Mouse (Mus musculus): Measurements from ENCODE around the gene Prss34. TPM values are rescaled to one million over a fixed set of nuclear protein-coding genes. Genes with fewer than 3 reads are reported as not detected.

The Prss34 gene
- total RNA-seq, 2 experiments from 2014 or later: 1.3 to 2.1 TPM

DNA sequence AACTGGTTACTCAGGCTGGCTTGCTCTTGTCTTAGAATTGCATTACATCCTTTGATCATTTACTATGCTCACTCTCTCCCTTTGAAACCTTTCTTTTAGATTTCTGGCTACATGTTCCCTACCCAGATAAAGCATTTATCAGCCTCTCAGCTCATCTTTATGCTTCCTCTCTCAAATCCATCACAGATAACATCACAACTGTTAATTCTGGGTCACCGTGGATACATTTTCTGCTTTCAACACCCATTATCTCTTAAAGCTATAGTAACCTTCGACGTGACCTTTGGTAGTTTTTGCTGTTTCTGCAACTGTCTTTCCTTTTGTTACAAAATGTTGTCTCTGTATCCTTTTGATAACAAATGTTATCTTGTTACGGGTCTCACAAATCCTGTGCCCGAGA, 4.7 kb upstream of the Prss34 start:
- intact Hi-C loops (cut with DNase I): loop anchor here (5.0 kb wide), 1 partner anchor 69 kb away; no protein-coding TSS in a partner anchor
- no peak for DNase-seq

GRCm38 (mm10) chr17:25294111-25294510, 4.1 kb upstream of the Prss34 start:
- no peak for DNase-seq
- intact Hi-C loops (cut with DNase I): loop anchor here (5.0 kb wide), 1 partner anchor 68 kb away; no protein-coding TSS in a partner anchor

- intact Hi-C loops (cut with DNase I): no loop called here
- DNase-seq: no peak
Observed at GRCm38 (mm10) chr17:25308346-25308745, 10.2 kb downstream of the Prss34 start, which contains the start of gene Prss28. TSS of gene Prss28 (plus strand) at chr17:25308646.

- intact Hi-C loops (cut with DNase I): no loop called here
- no peak for DNase-seq
Observed at GRCm38 (mm10) chr17:25318354-25318753, 20.2 kb downstream of the Prss34 start, which contains the start of gene Prss29. TSS of gene Prss29 (plus strand) at chr17:25318654.

DNA sequence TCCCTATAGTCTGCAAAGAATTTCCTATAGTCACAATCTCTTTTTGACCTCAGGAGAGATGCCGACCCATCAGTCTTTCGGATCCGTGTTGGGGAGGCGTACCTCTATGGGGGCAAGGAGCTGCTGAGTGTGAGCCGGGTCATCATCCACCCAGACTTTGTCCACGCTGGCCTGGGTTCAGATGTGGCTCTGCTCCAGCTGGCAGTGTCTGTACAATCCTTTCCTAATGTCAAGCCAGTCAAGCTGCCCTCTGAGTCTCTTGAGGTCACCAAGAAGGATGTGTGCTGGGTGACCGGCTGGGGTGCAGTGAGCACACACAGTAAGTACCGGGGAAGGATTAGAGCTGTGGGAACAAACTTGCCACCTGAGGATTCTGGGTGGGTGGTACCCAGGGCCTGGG, 22.6 kb downstream of the Prss34 start:
- intact Hi-C loops (cut with DNase I): loop anchor here (10.0 kb wide), 1 partner anchor 374 kb away; no protein-coding TSS in a partner anchor

GRCm38 (mm10) chr17:25322930-25323329, 24.7 kb downstream of the Prss34 start:
- DNase-seq: no peak
- intact Hi-C loops (cut with DNase I): loop anchor here (10.0 kb wide), 1 partner anchor 372 kb away; no protein-coding TSS in a partner anchor

More for the DNA sequence above, 22.6 kb downstream of the Prss34 start:
- DNase-seq: no peak

DNA sequence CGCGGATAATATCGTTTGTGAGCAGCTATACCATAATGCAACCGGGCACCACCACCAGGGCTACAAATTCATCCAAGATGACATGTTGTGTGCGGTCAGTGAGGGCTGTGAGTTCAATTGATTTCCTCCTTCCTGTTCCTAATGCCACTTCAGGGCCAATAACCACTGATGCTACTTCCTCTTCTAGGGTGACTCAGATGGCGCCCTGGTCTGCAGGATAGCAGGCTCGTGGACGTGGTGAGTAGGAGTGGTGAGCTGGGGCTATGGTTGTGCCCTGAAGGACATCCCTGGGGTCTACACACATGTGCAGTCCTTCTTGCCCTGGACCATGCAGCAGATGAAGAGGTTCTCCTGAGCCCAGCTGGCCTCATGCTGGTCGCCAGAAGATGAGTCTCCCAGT, 34.1 kb downstream of the Prss34 start:
- intact Hi-C loops (cut with DNase I): loop anchor here (2.0 kb wide), 1 partner anchor 32 kb away; no protein-coding TSS in a partner anchor
- no peak for DNase-seq

DNA sequence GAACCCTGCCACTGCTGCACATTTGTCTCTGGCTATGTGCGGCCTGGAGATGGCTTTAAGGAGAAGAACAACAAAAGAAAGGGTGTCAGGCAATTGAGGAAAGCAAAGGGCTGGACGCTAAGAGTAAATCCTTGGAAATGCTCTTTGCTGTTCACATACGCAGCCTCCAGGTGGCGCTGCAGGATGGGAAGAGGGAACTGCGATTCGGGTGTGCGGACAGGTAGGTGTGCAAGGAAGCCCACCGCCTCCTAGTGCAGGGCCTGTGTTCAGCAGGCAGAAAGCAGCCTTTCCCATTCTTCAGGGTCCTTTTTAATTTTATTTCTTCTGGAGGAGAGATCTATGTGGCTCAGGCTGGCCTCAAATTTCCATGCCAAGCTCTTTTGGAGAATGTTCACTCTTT, 35.7 kb downstream of the Prss34 start:
- intact Hi-C loops (cut with DNase I): loop anchor here (1.0 to 2.0 kb wide), 2 partner anchors 31 to 135 kb away; no protein-coding TSS in a partner anchor
- DNase-seq: peak; percentile 35 to 71

DNA sequence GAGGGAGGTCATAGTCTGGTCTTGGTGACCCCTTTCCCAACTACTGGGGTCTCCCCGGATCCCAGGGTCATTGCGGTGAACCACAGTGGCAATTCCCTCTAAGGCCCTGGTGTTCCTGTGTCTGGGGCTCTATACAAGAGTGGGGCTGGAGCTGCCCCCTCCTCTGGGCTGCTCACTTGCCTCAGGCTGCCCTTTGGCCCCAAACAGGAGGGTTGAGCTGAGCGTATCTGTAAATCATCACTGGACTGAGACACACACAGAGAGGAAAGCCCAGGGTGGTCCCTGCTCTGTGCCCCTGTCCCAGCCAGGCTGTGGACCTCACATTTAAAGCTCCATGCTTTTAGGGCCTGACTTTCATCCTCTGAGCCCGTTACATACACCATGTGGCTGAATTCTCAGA, 40.0 kb downstream of the Prss34 start:
- intact Hi-C loops (cut with DNase I): no loop called here
- no peak for DNase-seq

GRCm38 (mm10) chr17:25340003-25340402, 41.8 kb downstream of the Prss34 start:
- intact Hi-C loops (cut with DNase I): no loop called here

DNA sequence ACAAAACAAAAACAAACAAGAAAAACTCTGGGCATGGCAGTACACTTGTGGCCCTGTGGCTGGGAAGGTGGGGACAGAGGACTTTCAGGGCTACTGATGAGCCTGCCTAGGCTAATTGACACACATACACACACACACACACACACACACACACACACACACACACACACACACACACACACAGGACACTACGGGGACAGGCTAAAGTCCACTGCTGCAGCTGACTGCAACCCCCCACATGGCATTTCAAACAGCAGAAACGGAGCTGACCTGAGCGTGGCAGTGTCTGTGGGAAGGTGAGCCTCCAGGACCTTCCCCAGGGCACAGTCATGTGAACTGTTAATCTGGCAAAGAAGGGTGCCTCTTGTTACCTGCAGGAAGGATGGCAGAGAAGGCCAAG, 43.3 kb downstream of the Prss34 start:
- intact Hi-C loops (cut with DNase I): no loop called here
- no peak for DNase-seq

More at GRCm38 (mm10) chr17:25340003-25340402, 41.8 kb downstream of the Prss34 start:
- DNase-seq: no peak

DNA sequence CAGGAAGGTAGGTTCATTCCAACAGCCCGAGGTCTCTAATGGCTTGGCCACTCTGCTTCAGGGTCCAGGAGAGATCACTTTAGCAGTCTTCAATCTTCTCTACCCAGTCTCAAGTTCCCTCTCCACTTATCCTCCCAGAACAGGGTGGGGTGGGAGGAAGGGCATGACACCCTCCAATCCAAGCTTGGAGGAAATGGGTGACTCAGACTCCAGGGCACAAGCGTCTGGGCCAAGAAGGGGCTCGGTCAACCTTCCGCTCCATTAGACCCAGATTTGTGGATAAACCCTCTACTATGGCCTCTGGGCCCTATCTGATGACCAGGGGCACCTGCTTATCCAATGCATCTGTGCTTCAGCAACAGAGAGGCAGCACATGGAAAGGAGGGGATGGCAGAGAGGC, 47.3 kb downstream of the Prss34 start, which contains the start of gene Tpsab1:
TSS of gene Tpsab1 (minus strand) at position 101 of the 400 bp plus-strand sequence.
- DNase-seq: no peak
- intact Hi-C loops (cut with DNase I): no loop called here

Other genes with a start within 250 kb of the Prss34 start
- 10 to 100 TPM; 42.1 to 42.2 TPM for gene Tmem204, start 214.8 kb upstream of the Prss34 start, total RNA-seq (2021)
- gene Telo2, start 182.4 kb upstream of the Prss34 start, total RNA-seq (2021): 10 to 100 TPM; 15.2 to 16.8 TPM
- 1 to 10 TPM; 1.9 to 4.6 TPM for gene Ptx4, start 177.6 kb upstream of the Prss34 start, total RNA-seq (2021)
- 10 to 100 TPM; 27.7 to 28.8 TPM for gene Clcn7, start 165.0 kb upstream of the Prss34 start, total RNA-seq (2021)
- gene Ccdc154, start 135.9 kb upstream of the Prss34 start, total RNA-seq (2021): under 1 TPM in 1 of 2 experiments, not detected in 1; 0.10 TPM
- not detected for gene Gm38655, start 122.9 kb upstream of the Prss34 start, total RNA-seq (2021)
- 10 to 100 TPM; 18.4 to 18.8 TPM for gene BC003965, start 113.8 kb upstream of the Prss34 start, total RNA-seq (2021)
- gene Unkl, start 110.0 kb upstream of the Prss34 start, total RNA-seq (2021): 10 to 100 TPM in 1 of 2 experiments, 1 to 10 TPM in 1; 10.0 to 10.1 TPM
- gene Gnptg, start 58.3 kb upstream of the Prss34 start, total RNA-seq (2021): 10 to 100 TPM; 11.3 to 13.9 TPM
- 10 to 100 TPM; 12.7 to 13.8 TPM for gene Tsr3, start 58.2 kb upstream of the Prss34 start, total RNA-seq (2021)
- gene Baiap3, start 42.0 kb upstream of the Prss34 start, total RNA-seq (2021): under 1 TPM; 0.27 to 0.34 TPM
- gene Ube2i, start 23.8 kb upstream of the Prss34 start, total RNA-seq (2021): 100 to 1,000 TPM; 166 to 173 TPM
- not detected for gene Prss28, start 10.3 kb downstream of the Prss34 start, total RNA-seq (2021)
- gene Prss29, start 20.3 kb downstream of the Prss34 start, total RNA-seq (2021): not detected
- gene Tpsab1, start 47.2 kb downstream of the Prss34 start, total RNA-seq (2021): 1 to 10 TPM; 2.3 to 2.4 TPM
- gene Tpsb2, start 67.9 kb downstream of the Prss34 start, total RNA-seq (2021): 1 to 10 TPM; 6.0 to 6.7 TPM
- gene Tpsg1, start 70.9 kb downstream of the Prss34 start, total RNA-seq (2021): not detected
- 1 to 10 TPM; 7.9 to 8.4 TPM for gene Cacna1h, start 135.4 kb downstream of the Prss34 start, total RNA-seq (2021)
- gene Tekt4, start 156.2 kb downstream of the Prss34 start, total RNA-seq (2021): not detected
- not detected for gene Sstr5, start 198.9 kb downstream of the Prss34 start, total RNA-seq (2021)